Mouse (Mus musculus): Measurements from ENCODE around the gene Adck1. TPM values are rescaled to one million over a fixed set of nuclear protein-coding genes. Genes with fewer than 3 reads are reported as not detected.
A peak's percentile ranks its signal among the peaks of the same experiment; 100 is the strongest.

The Adck1 gene
- polyA plus RNA-seq, 1 experiment, result 47.5 TPM

DNA sequence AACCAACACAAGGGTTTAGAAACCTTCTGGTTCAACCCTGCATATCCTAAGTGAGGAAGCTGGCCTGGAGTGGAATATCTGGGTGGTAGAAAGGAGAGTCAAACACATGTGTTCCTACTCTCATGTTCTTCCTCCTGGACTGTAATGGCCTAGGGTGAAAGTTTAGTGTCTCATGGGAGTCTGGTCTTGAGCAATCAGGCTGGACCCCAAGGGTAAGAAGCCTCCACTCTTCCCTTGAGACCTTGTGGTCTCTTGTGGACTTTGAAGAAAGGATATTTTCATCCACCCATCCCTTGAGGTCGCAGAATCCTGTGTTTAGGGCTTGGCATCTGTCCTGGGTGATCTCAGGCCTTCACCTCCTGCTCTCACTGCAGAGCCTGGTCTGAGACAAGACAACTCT, 52.9 kb downstream of the Adck1 start:
- Histone ChIP-seq H3K4me1 (ENCODE audit: control insufficient read depth, insufficient read depth, low read length) (no peaks in the 10 kb centered on the region), H3K27ac (ENCODE audit: insufficient read depth, low read length) (no peak overlapping the region), H3K4me3 (ENCODE audit: insufficient read depth, low read length) (no peak overlapping the region)
- TF ChIP-seq CTCF (IDR thresholded peaks at IDR 0.05; ENCODE audit: extremely low read depth, insufficient read depth, low read length), result no peak
- no peak for TF ChIP-seq POLR2A (IDR thresholded peaks at IDR 0.05; ENCODE audit: extremely low read depth, insufficient read depth, low read length)

- Histone ChIP-seq H3K4me1 (ENCODE audit: control insufficient read depth, insufficient read depth, low read length) (0 out of 2 replicates have a peak, but pooled peaks cover 2% of the 10 kb centered on the region), H3K27ac (ENCODE audit: insufficient read depth, low read length) (no peak overlapping the region), H3K4me3 (ENCODE audit: insufficient read depth, low read length) (no peak overlapping the region)
- TF ChIP-seq CTCF (IDR thresholded peaks at IDR 0.05; ENCODE audit: extremely low read depth, insufficient read depth, low read length) (no peak), POLR2A (IDR thresholded peaks at IDR 0.05; ENCODE audit: extremely low read depth, insufficient read depth, low read length) (no peak)
Measured at GRCm38 (mm10) chr12:88419912-88420621, 59.7 kb downstream of the Adck1 start.

- peaks cover 6% of the 10 kb centered on the region for H3K4me1 ChIP-seq (ENCODE audit: control insufficient read depth, insufficient read depth, low read length)
- TF ChIP-seq CTCF (IDR thresholded peaks at IDR 0.05; ENCODE audit: extremely low read depth, insufficient read depth, low read length), result no peak
- no peak for TF ChIP-seq POLR2A (IDR thresholded peaks at IDR 0.05; ENCODE audit: extremely low read depth, insufficient read depth, low read length)
- no peak overlapping the region for H3K27ac ChIP-seq (ENCODE audit: insufficient read depth, low read length)
- no peak overlapping the region for H3K4me3 ChIP-seq (ENCODE audit: insufficient read depth, low read length)
Measured at GRCm38 (mm10) chr12:88426926-88427325, 66.6 kb downstream of the Adck1 start.

DNA sequence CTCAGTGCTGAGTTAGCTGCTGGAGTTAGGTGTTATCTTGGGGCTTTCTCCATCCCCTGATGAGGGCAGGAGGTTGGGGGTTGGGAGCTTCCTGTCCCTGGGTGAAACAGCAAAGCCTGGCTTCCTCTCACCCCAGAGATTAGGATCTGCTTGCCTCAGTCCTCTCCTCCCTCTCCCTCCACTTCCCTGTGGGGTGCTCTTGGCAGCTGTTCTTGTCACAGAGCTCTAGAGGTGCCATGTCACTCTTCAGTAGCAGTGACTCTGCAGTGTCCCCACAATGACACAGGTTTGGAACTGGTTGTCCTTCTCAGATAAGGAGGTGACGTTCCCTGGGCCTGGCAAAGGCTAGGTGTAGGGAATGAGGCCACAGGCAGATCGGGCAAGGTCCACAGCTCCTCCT, 68.4 kb downstream of the Adck1 start:
- H3K4me3 ChIP-seq (ENCODE audit: insufficient read depth, low read length), result no peak overlapping the region
- H3K27ac ChIP-seq (ENCODE audit: insufficient read depth, low read length), result no peak overlapping the region
- H3K4me1 ChIP-seq (ENCODE audit: control insufficient read depth, insufficient read depth, low read length), result peaks cover 8% of the 10 kb centered on the region
- TF ChIP-seq CTCF (IDR thresholded peaks at IDR 0.05; ENCODE audit: extremely low read depth, insufficient read depth, low read length) (no peak), POLR2A (IDR thresholded peaks at IDR 0.05; ENCODE audit: extremely low read depth, insufficient read depth, low read length) (no peak)

GRCm38 (mm10) chr12:88432277-88432676, 71.9 kb downstream of the Adck1 start:
- Histone ChIP-seq H3K27ac (ENCODE audit: insufficient read depth, low read length) (peak overlapping the region; percentile 7; the same call in 1 of the 2 replicates), H3K4me1 (ENCODE audit: control insufficient read depth, insufficient read depth, low read length) (peaks cover 1% of the 10 kb centered on the region), H3K4me3 (ENCODE audit: insufficient read depth, low read length) (no peak overlapping the region)
- no peak for TF ChIP-seq POLR2A (IDR thresholded peaks at IDR 0.05; ENCODE audit: extremely low read depth, insufficient read depth, low read length)
- no peak for TF ChIP-seq CTCF (IDR thresholded peaks at IDR 0.05; ENCODE audit: extremely low read depth, insufficient read depth, low read length)

GRCm38 (mm10) chr12:88433171-88433570, 72.8 kb downstream of the Adck1 start:
- no peak for TF ChIP-seq CTCF (IDR thresholded peaks at IDR 0.05; ENCODE audit: extremely low read depth, insufficient read depth, low read length)
- TF ChIP-seq POLR2A (IDR thresholded peaks at IDR 0.05; ENCODE audit: extremely low read depth, insufficient read depth, low read length), result no peak
- Histone ChIP-seq H3K27ac (ENCODE audit: insufficient read depth, low read length) (no peak overlapping the region), H3K4me3 (ENCODE audit: insufficient read depth, low read length) (no peak overlapping the region), H3K4me1 (ENCODE audit: control insufficient read depth, insufficient read depth, low read length) (peaks cover 1% of the 10 kb centered on the region)

- TF ChIP-seq POLR2A (IDR thresholded peaks at IDR 0.05; ENCODE audit: extremely low read depth, insufficient read depth, low read length) (no peak), CTCF (IDR thresholded peaks at IDR 0.05; ENCODE audit: extremely low read depth, insufficient read depth, low read length) (no peak)
- Histone ChIP-seq H3K4me3 (ENCODE audit: insufficient read depth, low read length) (no peak overlapping the region), H3K4me1 (ENCODE audit: control insufficient read depth, insufficient read depth, low read length) (peaks cover 1% of the 10 kb centered on the region)
Measured at GRCm38 (mm10) chr12:88436962-88437750, 76.8 kb downstream of the Adck1 start.

DNA sequence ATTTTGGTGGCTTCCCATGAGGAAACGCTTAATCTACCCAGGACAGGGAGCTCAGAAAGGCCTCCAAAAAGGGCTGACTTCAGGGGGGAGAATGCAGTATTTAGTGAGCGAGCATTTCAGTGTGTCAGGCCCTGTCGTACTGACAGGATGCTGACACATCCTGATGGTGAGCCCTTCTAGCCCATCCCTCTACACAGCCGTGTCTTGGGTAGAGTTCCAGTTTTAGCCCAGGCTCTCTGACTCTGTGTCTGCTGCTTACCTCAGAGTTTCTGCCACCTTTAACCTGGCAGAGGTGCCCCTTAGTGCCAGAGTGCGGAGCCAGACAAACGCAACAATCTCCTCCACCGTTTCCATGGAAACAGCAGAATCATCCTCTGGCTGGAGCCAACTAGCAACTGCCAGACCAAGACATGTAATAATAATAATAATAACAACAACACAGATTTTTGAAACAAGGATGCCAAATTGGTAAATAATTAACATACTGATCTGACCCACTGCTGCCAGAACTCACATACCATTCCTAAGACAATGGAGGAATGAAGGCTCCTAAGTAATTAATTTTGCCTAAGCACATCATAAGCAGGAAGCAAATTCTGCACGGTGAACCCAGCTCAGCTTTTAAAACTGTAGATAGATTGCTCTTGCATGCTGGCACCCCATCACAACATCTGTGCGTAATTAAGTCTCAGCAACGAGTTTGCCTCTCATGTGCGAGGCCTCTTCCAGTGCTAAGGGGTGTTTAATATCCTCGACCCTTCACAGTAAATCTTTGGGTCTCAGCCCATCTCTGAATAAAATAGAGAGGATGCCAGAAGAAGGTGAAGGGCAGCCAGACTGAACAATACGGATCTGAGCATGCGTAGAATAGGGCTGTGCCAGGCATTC, 81.8 kb downstream of the Adck1 start:
- H3K4me3 ChIP-seq (ENCODE audit: insufficient read depth, low read length), result no peak overlapping the region
- TF ChIP-seq CTCF (IDR thresholded peaks at IDR 0.05; ENCODE audit: extremely low read depth, insufficient read depth, low read length) (no peak), POLR2A (IDR thresholded peaks at IDR 0.05; ENCODE audit: extremely low read depth, insufficient read depth, low read length) (no peak)
- no peaks in the 10 kb centered on the region for H3K4me1 ChIP-seq (ENCODE audit: control insufficient read depth, insufficient read depth, low read length)
- H3K27ac ChIP-seq (ENCODE audit: insufficient read depth, low read length), result no peak overlapping the region

More at GRCm38 (mm10) chr12:88436962-88437750, 76.8 kb downstream of the Adck1 start:
- no peak overlapping the region for H3K27ac ChIP-seq (ENCODE audit: insufficient read depth, low read length)

DNA sequence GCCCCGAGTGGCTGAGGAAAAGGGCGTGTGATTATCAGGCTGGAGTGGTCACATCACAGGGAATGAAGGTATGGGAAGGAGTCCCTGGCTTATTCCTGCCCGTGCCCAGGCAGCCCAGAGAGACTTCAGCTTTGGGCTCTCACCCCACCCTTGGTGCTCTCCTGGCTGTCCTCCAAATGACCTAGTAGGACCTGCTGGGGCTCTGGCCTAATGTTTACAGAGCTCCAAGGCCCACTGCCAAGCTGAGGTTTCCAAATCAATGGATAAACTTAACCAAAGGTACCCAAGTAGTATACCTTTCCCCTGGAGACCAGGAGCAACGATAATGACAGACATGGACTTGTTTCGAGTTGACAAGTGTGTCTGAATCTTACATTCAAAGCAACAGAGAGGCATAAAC, 83.7 kb downstream of the Adck1 start:
- H3K4me3 ChIP-seq (ENCODE audit: insufficient read depth, low read length), result no peak overlapping the region
- TF ChIP-seq CTCF (IDR thresholded peaks at IDR 0.05; ENCODE audit: extremely low read depth, insufficient read depth, low read length) (no peak), POLR2A (IDR thresholded peaks at IDR 0.05; ENCODE audit: extremely low read depth, insufficient read depth, low read length) (no peak)
- no peak overlapping the region for H3K27ac ChIP-seq (ENCODE audit: insufficient read depth, low read length)
- H3K4me1 ChIP-seq (ENCODE audit: control insufficient read depth, insufficient read depth, low read length), result no peaks in the 10 kb centered on the region
